Mouse (Mus musculus): ENCODE measurements around the gene Lrtm1. TPM values are rescaled to one million over a fixed set of nuclear protein-coding genes. Genes with fewer than 3 reads are reported as not detected.

Lrtm1 gene
- polyA plus RNA-seq, 1 experiment from 2014 or later: 0.29 TPM

- Histone ChIP-seq H3K4me3 (replicated peaks; ENCODE audit: low read depth, low read length) (no peak overlapping the region), H3K27ac (replicated peaks; ENCODE audit: low read depth, low read length) (no peak overlapping the region), H3K4me2 (ENCODE audit: low read length) (no peak overlapping the region), H3K9me3 (ENCODE audit: control insufficient read depth, low read length) (no peaks in the 10 kb centered on the region), H3K36me3 (ENCODE audit: control insufficient read depth, insufficient read depth, low read length) (no peaks in the 10 kb centered on the region), H3K9ac (replicated peaks; ENCODE audit: low read length) (no peak overlapping the region), H3K27me3 (ENCODE audit: control insufficient read depth, insufficient read depth, low read length) (no peaks in the 10 kb centered on the region), H3K4me1 (ENCODE audit: control insufficient read depth, insufficient read depth, low read length) (no peaks in the 10 kb centered on the region)
- no peak for ATAC-seq (ENCODE audit: low FRiP score, low TSS enrichment)
- no peak for DNase-seq
- WGBS: 92% methylated on average over 1 of the region's 1 CpGs
Measured at GRCm38 (mm10) chr14:29082171-29082570, 64.2 kb downstream of the Lrtm1 start.

Measured in midbrain, embryonic 14.5 days (tissue).